Comparison of ENCODE assay signal across 21 mouse cellular contexts in genomic region chr2:55442006-55442405, GRCm38 (mm10). TPM values are rescaled to one million over a fixed set of nuclear protein-coding genes. Genes with fewer than 3 reads are reported as not detected.
DNase-seq lines count a peak whose midpoint lies in the region; ATAC-seq and TF ChIP-seq lines count a peak whose summit lies in the region.
"Had no signal": no experiment of that assay in that cellular context is flagged by ENCODE, and none has a peak within 500 bp of the region (broad histone marks: within the 10 kb centered on the region; RNA-seq: fewer than 3 reads in every experiment).

No protein-coding gene starts in this region.

- H3K9ac ChIP-seq in heart, adult 2 months (ENCODE audit: low read depth, low read length), result no peak overlapping the region
- H3K9ac ChIP-seq in lung, embryonic 14.5 days, result no peak overlapping the region
- H3K9ac ChIP-seq: lung, embryonic 15.5 days had no signal

- no peak for TF ChIP-seq POLR2A in heart, adult 2 months (IDR thresholded peaks at IDR 0.05; ENCODE audit: insufficient read depth, low read depth, low read length)

- TF ChIP-seq EP300 in heart, adult 2 months (IDR thresholded peaks at IDR 0.05; ENCODE audit: insufficient read depth, low read depth, low read length), result no peak

- H3K9me3 ChIP-seq in lung, embryonic 14.5 days (ENCODE audit: low read depth, low read length), result no peaks in the 10 kb centered on the region
- H3K9me3 ChIP-seq in E14TG2a.4 (ENCODE audit: low read length), result peaks cover 3% of the 10 kb centered on the region; the same call in 1 of the 2 replicates
- H3K9me3 ChIP-seq: heart, embryonic 10.5 days; limb, embryonic 10.5 days; lung, embryonic 15.5 days had no signal

- DNase-seq in heart, adult 2 months, result no peak
- DNase-seq in heart, postnatal 10 days, result no peak
- DNase-seq in lung, embryonic 14.5 days, result peak; percentile 5
- no peak for DNase-seq in lung, postnatal 25 days (ENCODE audit: low spot score)
- peak; percentile 46 for DNase-seq in R1 (ENCODE audit: low read depth, low spot score)
- DNase-seq in adrenal gland, adult 8-10 months, result no peak
- DNase-seq: adrenal gland, adult 2 months; cerebellum, adult 18-20 months; gastrocnemius, postnatal 36 days; midbrain, embryonic 14.5 days; thymus, postnatal 25 days had no signal

- no peaks in the 10 kb centered on the region for H3K79me2 ChIP-seq in heart, adult 2 months (replicated peaks; ENCODE audit: control insufficient read depth, insufficient read depth, low read length)

- intact Hi-C loops in heart, adult 2 months (cut with DNase I), result no loop called here
- intact Hi-C loops in heart, postnatal 10 days (cut with DNase I), result no loop called here

- 82% methylated on average over 2 of the region's 2 CpGs for WGBS in heart, adult 2 months
- 88% methylated on average over 2 of the region's 2 CpGs for WGBS in lung, embryonic 14.5 days

- ATAC-seq in lung, embryonic 14.5 days (ENCODE audit: insufficient read depth), result no peak
- ATAC-seq: forebrain, embryonic 14.5 days had no signal

- no peaks in the 10 kb centered on the region; the same call in 1 of the 2 replicates for H3K4me1 ChIP-seq in heart, adult 2 months (ENCODE audit: control insufficient read depth, insufficient read depth, low read length)
- H3K4me1 ChIP-seq in lung, embryonic 14.5 days (ENCODE audit: insufficient read depth), result no peaks in the 10 kb centered on the region
- H3K4me1 ChIP-seq in E14TG2a.4 (replicated peaks; ENCODE audit: low read depth, low read length), result peaks cover 9% of the 10 kb centered on the region

- peak; percentile 50 for TF ChIP-seq CTCF in heart, adult 2 months (IDR thresholded peaks at IDR 0.05)
- peak; percentile 35 for TF ChIP-seq CTCF in lung, embryonic 14.5 days (IDR thresholded peaks at IDR 0.05; ENCODE audit: low read depth)
- peak; percentile 71 for TF ChIP-seq CTCF in E14TG2a.4 (conservative IDR thresholded peaks at IDR 0.05; ENCODE audit: low read length)

- no peak overlapping the region for H3K4me3 ChIP-seq in heart, adult 2 months
- no peak overlapping the region for H3K4me3 ChIP-seq in lung, embryonic 14.5 days (ENCODE audit: low read depth, low read length)
- H3K4me3 ChIP-seq in E14TG2a.4 (replicated peaks; ENCODE audit: low read length), result no peak overlapping the region
- H3K4me3 ChIP-seq: heart, embryonic 10.5 days; limb, embryonic 10.5 days; lung, embryonic 15.5 days had no signal

- no peak overlapping the region for H3K27ac ChIP-seq in heart, adult 2 months
- H3K27ac ChIP-seq in lung, embryonic 14.5 days (ENCODE audit: low read depth), result no peak overlapping the region
- H3K27ac ChIP-seq: heart, embryonic 10.5 days; limb, embryonic 10.5 days; lung, embryonic 15.5 days had no signal

- no peaks in the 10 kb centered on the region for H3K27me3 ChIP-seq in heart, adult 2 months (ENCODE audit: control insufficient read depth, insufficient read depth, low read length)
- peaks cover 12% of the 10 kb centered on the region for H3K27me3 ChIP-seq in lung, embryonic 14.5 days (ENCODE audit: insufficient read depth, low read length)
- peaks cover 13% of the 10 kb centered on the region for H3K27me3 ChIP-seq in E14TG2a.4 (ENCODE audit: insufficient read depth, low read length)

- H3K4me2 ChIP-seq in lung, embryonic 14.5 days, result no peak overlapping the region
- H3K4me2 ChIP-seq: liver, embryonic 11.5 days; lung, embryonic 15.5 days had no signal

- H3K36me3 ChIP-seq in heart, adult 2 months (ENCODE audit: control insufficient read depth, insufficient read depth, low read length), result no peaks in the 10 kb centered on the region; the same call in 1 of the 2 replicates
- no peaks in the 10 kb centered on the region for H3K36me3 ChIP-seq in lung, embryonic 14.5 days (ENCODE audit: insufficient read depth)
- H3K36me3 ChIP-seq in E14TG2a.4 (ENCODE audit: insufficient read depth, low read length), result no peaks in the 10 kb centered on the region
- H3K36me3 ChIP-seq: heart, embryonic 10.5 days; limb, embryonic 10.5 days; lung, embryonic 15.5 days had no signal

RNA-seq across cellular contexts. Expression of gene Kcnj3, which starts 6.2 kb away (rescaled TPM):
- total RNA-seq in heart, adult 2 months (2021), result 10 to 100 TPM; 61.8 to 63.8 TPM
- 59.6 and 92.4 TPM in 2 replicates for polyA plus RNA-seq in heart, adult 2 months (2012; rRNA removed)
- total RNA-seq in heart, postnatal 10 days (2021), result 10 to 100 TPM; 15.3 to 27.8 TPM
- polyA plus RNA-seq in lung, embryonic 14.5 days (2014; fragmentation: Nextera tagmentation; extraction: Ambion mirVana), result 0.08 and 0.37 TPM in 2 replicates
- total RNA-seq in adrenal gland, adult 8-10 months (2022), result 1 to 10 TPM; 1.6 to 2.0 (median 1.7) TPM
- total RNA-seq: common myeloid progenitor, adult 5-6 weeks; hematopoietic stem cell, adult 5-6 weeks; megakaryocyte progenitor cell, adult 5-6 weeks had no signal
- polyA plus RNA-seq: kidney, embryonic 14.5 days had no signal

Comparison
In these comparisons a context has a peak if more than half of its experiments do, and no peak if none do; other contexts are left out.
1. DNase-seq: peak in lung, embryonic 14.5 days (single experiment) and R1 (single experiment); none in heart, adult 2 months (0 of 2), heart, postnatal 10 days (0 of 2), lung, postnatal 25 days (single experiment) and adrenal gland, adult 8-10 months (single experiment).
2. RNA of gene Kcnj3, which starts 6.2 kb away (total RNA-seq): 61.8 to 63.8 TPM in heart, adult 2 months and 15.3 to 27.8 TPM in heart, postnatal 10 days; 1.6 to 2.0 TPM in adrenal gland, adult 8-10 months; every median in the first group is over 4 times any median in the second.
3. Peak in every context shown above with its lines, with median percentiles within 50 percentile points of each other: CTCF ChIP-seq.